Mouse (Mus musculus) MEL (cell line): Measurements from ENCODE around the gene Grin2b. TPM values are rescaled to one million over a fixed set of nuclear protein-coding genes. Genes with fewer than 3 reads are reported as not detected.

Experiments
- DNase-seq: peaks from one replicate; pipeline ENCODE4 v3.0.0; 2011; ENCODE audit warnings: low read depth, low spot score
- H3K27ac ChIP-seq: 2 replicates; pipeline ENCODE4 v1.5.1; 2012; ENCODE audit warnings: low read depth, mild to moderate bottlenecking, control low read depth, low read length, moderate library complexity; ENCODE audit not compliant: control insufficient read depth
- H3K27me3 ChIP-seq, 2 experiments: fragments of 150-350 bp in 1 of 2; sonication (generic) in 1 of 2; 2 replicates each; pipeline ENCODE4 v1.6.1; 2012; ENCODE audit warnings: low read length in 2 of 2, mild to moderate bottlenecking in 2 of 2, improper control_type of control experiment in 1 of 2, moderate library complexity in 1 of 2; ENCODE audit not compliant: insufficient read depth in 2 of 2, control insufficient read depth in 1 of 2
- H3K36me3 ChIP-seq, 2 experiments: 2 replicates each; pipeline ENCODE4 v1.6.1; 2012 to 2014; ENCODE audit warnings: low read length in 2 of 2, improper control_type of control experiment in 1 of 2, inconsistent platforms in 1 of 2, mild to moderate bottlenecking in 1 of 2; ENCODE audit not compliant: insufficient read depth in 2 of 2, control insufficient read depth in 1 of 2
- H3K4me1 ChIP-seq, 2 experiments: fragments of 150-350 bp in 1 of 2; sonication (generic) in 1 of 2; 2 replicates each; pipeline ENCODE4 v1.6.1; 2012; ENCODE audit warnings: low read length in 2 of 2, improper control_type of control experiment in 1 of 2, mild to moderate bottlenecking in 1 of 2; ENCODE audit not compliant: insufficient read depth in 2 of 2, control insufficient read depth in 1 of 2
- H3K4me3 ChIP-seq, 2 experiments: fragments of 150-350 bp in 1 of 2; sonication (generic) in 1 of 2; 2 replicates each; pipeline ENCODE4 v1.5.1; 2012; ENCODE audit warnings: low read depth in 2 of 2, low read length in 2 of 2, mild to moderate bottlenecking in 2 of 2, moderate library complexity in 2 of 2, control low read depth in 1 of 2, improper control_type of control experiment in 1 of 2; ENCODE audit not compliant: control insufficient read depth in 1 of 2, insufficient read depth in 1 of 2
- H3K79me2 ChIP-seq: 2 replicates; pipeline ENCODE4 v1.6.1; 2012; ENCODE audit warnings: mild to moderate bottlenecking, low read length, moderate library complexity; ENCODE audit not compliant: control insufficient read depth, poor library complexity, insufficient read depth
- H3K9ac ChIP-seq: 2 replicates; pipeline ENCODE4 v1.6.1; 2012; ENCODE audit warnings: low read depth, mild to moderate bottlenecking, control low read depth, low read length, moderate library complexity; ENCODE audit not compliant: control insufficient read depth, poor library complexity, severe bottlenecking
- H3K9me3 ChIP-seq: fragments of 150-350 bp; sonication (generic); replicated peaks from 2 replicates; pipeline ENCODE4 v1.6.1; 2012; ENCODE audit warnings: mild to moderate bottlenecking, low read length, improper control_type of control experiment, moderate library complexity; ENCODE audit not compliant: insufficient read depth
- BHLHE40 ChIP-seq: IDR thresholded peaks from 2 replicates; pipeline ENCODE4 v1.6.1; 2012; ENCODE audit warnings: low read depth, mild to moderate bottlenecking, inconsistent platforms, low read length, improper control_type of control experiment, borderline replicate concordance
- GABPA ChIP-seq: IDR thresholded peaks from 2 replicates; pipeline ENCODE4 v1.6.1; 2012; ENCODE audit warnings: low read depth, mild to moderate bottlenecking, inconsistent platforms, low read length, improper control_type of control experiment, moderate library complexity
- GATA1 ChIP-seq: IDR thresholded peaks from 2 replicates; pipeline ENCODE4 v1.6.1; 2011; ENCODE audit warnings: low read depth, low read length, improper control_type of control experiment
- KAT2A ChIP-seq: conservative IDR thresholded peaks from 2 replicates; pipeline ENCODE4 v1.6.1; 2012; ENCODE audit warnings: low read depth, low read length, improper control_type of control experiment, inconsistent platforms
- MAFK ChIP-seq: IDR thresholded peaks from 2 replicates; pipeline ENCODE4 v1.6.1; 2011; ENCODE audit warnings: low read depth, mild to moderate bottlenecking, low read length, improper control_type of control experiment, borderline replicate concordance
- MAZ ChIP-seq: IDR thresholded peaks from 2 replicates; pipeline ENCODE4 v1.6.1; 2012; ENCODE audit warnings: low read depth, mild to moderate bottlenecking, inconsistent platforms, low read length, improper control_type of control experiment
- MXI1 ChIP-seq: IDR thresholded peaks from 2 replicates; pipeline ENCODE4 v1.6.1; 2011; ENCODE audit warnings: mild to moderate bottlenecking, low read depth, low read length, improper control_type of control experiment
- MYC ChIP-seq: IDR thresholded peaks from 2 replicates; pipeline ENCODE4 v1.6.1; 2011; ENCODE audit warnings: low read depth, mild to moderate bottlenecking, low read length, improper control_type of control experiment, moderate library complexity
- NRF1 ChIP-seq: IDR thresholded peaks from 2 replicates; pipeline ENCODE4 v1.6.1; 2014; ENCODE audit warnings: low read depth, mild to moderate bottlenecking, inconsistent platforms, low read length, improper control_type of control experiment, moderate library complexity; ENCODE audit not compliant: poor library complexity, insufficient read depth, severe bottlenecking
- RAD21 ChIP-seq: IDR thresholded peaks from 2 replicates; pipeline ENCODE4 v1.6.1; 2011; ENCODE audit warnings: mild to moderate bottlenecking, low read depth, low read length, improper control_type of control experiment
- RCOR1 ChIP-seq: IDR thresholded peaks from 2 replicates; pipeline ENCODE4 v1.6.1; 2012; ENCODE audit warnings: low read depth, mild to moderate bottlenecking, inconsistent platforms, low read length, improper control_type of control experiment
- SMC3 ChIP-seq: IDR thresholded peaks from 2 replicates; pipeline ENCODE4 v1.6.1; 2011; ENCODE audit warnings: low read depth, low read length, improper control_type of control experiment
- USF1 ChIP-seq: IDR thresholded peaks from 2 replicates; pipeline ENCODE4 v1.6.1; 2014; ENCODE audit warnings: low read depth, mild to moderate bottlenecking, inconsistent platforms, low read length, improper control_type of control experiment, moderate library complexity
- ZC3H11A ChIP-seq: IDR thresholded peaks from 2 replicates; pipeline ENCODE4 v1.6.1; 2012; ENCODE audit warnings: low read depth, mild to moderate bottlenecking, inconsistent platforms, low read length, improper control_type of control experiment
- ZKSCAN1 ChIP-seq: IDR thresholded peaks from 2 replicates; pipeline ENCODE4 v1.6.1; 2012; ENCODE audit warnings: low read depth, mild to moderate bottlenecking, inconsistent platforms, low read length, improper control_type of control experiment, moderate library complexity
- polyA plus RNA-seq, 2 experiments: library from polyadenylated mRNA; stranded (reverse) in 1 of 2; unstranded in 1 of 2; fragments of >175 nt in 1 of 2; fragments of >200 nt in 1 of 2; gene quantifications; 2 replicates each; pipeline versions ENCODE4 v1.2.1 to v1.2.4; 2012; ENCODE audit warnings: low replicate concordance in 2 of 2, low read depth in 1 of 2; ENCODE audit not compliant: insufficient read length in 2 of 2, insufficient read depth in 1 of 2, missing spikeins in 1 of 2
- total RNA-seq: library from RNA; depleted of rRNA; stranded (reverse); fragments of 300-350 nt; gene quantifications from 2 replicates; pipeline ENCODE4 v1.2.3, GENCODE M21; 2012

The Grin2b gene
- total and polyA plus RNA-seq, 3 experiments = not detected

GRCm38 (mm10) chr6:135894793-135895228, 278.5 kb downstream of the Grin2b start:
- H3K4me3 ChIP-seq = no peak overlapping the region
- no peaks in the 10 kb centered on the region for H3K27me3 ChIP-seq
- no peak for DNase-seq
- no peaks in the 10 kb centered on the region for H3K4me1 ChIP-seq
- H3K9ac ChIP-seq = no peak overlapping the region
- H3K79me2 ChIP-seq = no peaks in the 10 kb centered on the region
- no peaks in the 10 kb centered on the region for H3K36me3 ChIP-seq
- H3K27ac ChIP-seq = no peak overlapping the region
- no peaks in the 10 kb centered on the region for H3K9me3 ChIP-seq
- no peak for TF ChIP-seq RAD21
- no peak for TF ChIP-seq ZKSCAN1
- no peak for TF ChIP-seq BHLHE40
- TF ChIP-seq NRF1 = no peak
- no peak for TF ChIP-seq USF1
- TF ChIP-seq, all 39 proteins: peak for 0

DNA sequence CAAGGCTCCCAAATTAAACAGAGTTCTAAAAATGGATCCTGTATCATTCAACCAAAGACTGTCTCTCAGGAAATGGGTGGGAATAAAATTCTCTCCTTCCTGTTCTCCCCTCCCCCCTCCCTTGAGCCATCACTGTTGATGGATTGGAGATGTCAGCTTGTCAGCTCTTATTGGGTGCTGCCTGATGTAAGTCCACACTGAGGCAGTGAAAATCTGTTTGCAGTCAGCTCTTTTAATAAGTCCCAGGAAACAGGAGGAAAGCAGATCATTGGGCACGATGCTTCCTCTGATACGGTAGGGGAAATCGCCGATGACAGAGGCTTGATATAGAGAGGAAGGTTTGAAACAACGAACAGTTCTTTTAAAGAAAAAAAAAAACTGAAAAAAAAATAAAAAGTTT, 290.7 kb downstream of the Grin2b start:
- Histone ChIP-seq H3K4me3 (no peak overlapping the region), H3K9ac (no peak overlapping the region), H3K4me1 (no peaks in the 10 kb centered on the region), H3K27me3 (no peaks in the 10 kb centered on the region), H3K27ac (no peak overlapping the region), H3K79me2 (no peaks in the 10 kb centered on the region), H3K36me3 (no peaks in the 10 kb centered on the region), H3K9me3 (no peaks in the 10 kb centered on the region)
- TF ChIP-seq GATA1 = no peak
- no peak for TF ChIP-seq RCOR1
- no peak for TF ChIP-seq ZKSCAN1
- no peak for TF ChIP-seq KAT2A
- TF ChIP-seq MXI1 = no peak
- no peak for DNase-seq

GRCm38 (mm10) chr6:135876163-135876726, 297.1 kb downstream of the Grin2b start:
- no peaks in the 10 kb centered on the region for H3K36me3 ChIP-seq
- no peaks in the 10 kb centered on the region for H3K9me3 ChIP-seq
- H3K79me2 ChIP-seq = no peaks in the 10 kb centered on the region
- TF ChIP-seq RAD21 (no peak), ZC3H11A (no peak), MAZ (no peak), MAFK (no peak), USF1 (no peak), MYC (no peak), SMC3 (no peak), KAT2A (no peak), GABPA (no peak)
- no peak for DNase-seq
- no peak overlapping the region for H3K9ac ChIP-seq
- H3K27me3 ChIP-seq = no peaks in the 10 kb centered on the region
- H3K4me3 ChIP-seq = no peak overlapping the region
- no peak overlapping the region for H3K27ac ChIP-seq
- H3K4me1 ChIP-seq = no peaks in the 10 kb centered on the region
